Mouse (Mus musculus) bone marrow macrophage, adult 2 months (primary cell): ENCODE results near the gene Cavin4.

Experiments used
- CTCF ChIP-seq: IDR thresholded peaks from 2 replicates; pipeline ENCODE4 v1.5.1; 2012; ENCODE audit warnings: low read depth, mild to moderate bottlenecking, low read length, moderate library complexity
- POLR2A ChIP-seq: IDR thresholded peaks from 2 replicates; pipeline ENCODE4 v1.6.1; 2012; ENCODE audit warnings: mild to moderate bottlenecking, low read depth, low read length, borderline replicate concordance

- TF ChIP-seq CTCF (no peak), POLR2A (no peak)
Measured at GRCm38 (mm10) chr4:48684593-48685187, 21.4 kb downstream of the Cavin4 start.
